ENCODE assay signal across 19 mouse cellular contexts in genomic region chr4:153560193-153560592, GRCm38 (mm10).
DNase-seq lines count a peak whose midpoint lies in the region; ATAC-seq lines count a peak whose summit lies in the region.
"Had no signal": no experiment of that assay in that cellular context is flagged by ENCODE, and none has a peak within 500 bp of the region (broad histone marks: within the 10 kb centered on the region; RNA-seq: fewer than 3 reads in every experiment).

No protein-coding gene starts in this region.

- no peak overlapping the region for H3K4me2 ChIP-seq in embryonic facial prominence, embryonic 14.5 days (ENCODE audit: low read depth, low read length)
- H3K4me2 ChIP-seq in hindbrain, embryonic 14.5 days (replicated peaks), result no peak overlapping the region
- H3K4me2 ChIP-seq: embryonic facial prominence, embryonic 13.5 days; forebrain, embryonic 12.5 days; intestine, embryonic 15.5 days; limb, embryonic 13.5 days; neural tube, embryonic 15.5 days; stomach, embryonic 15.5 days had no signal

- no peak overlapping the region for H3K9ac ChIP-seq in embryonic facial prominence, embryonic 14.5 days (ENCODE audit: low read depth, low read length)
- H3K9ac ChIP-seq in hindbrain, embryonic 14.5 days, result no peak overlapping the region
- H3K9ac ChIP-seq: embryonic facial prominence, embryonic 13.5 days; forebrain, embryonic 12.5 days; intestine, embryonic 15.5 days; limb, embryonic 13.5 days; neural tube, embryonic 15.5 days; stomach, embryonic 15.5 days had no signal

- H3K36me3 ChIP-seq in embryonic facial prominence, embryonic 14.5 days (ENCODE audit: control insufficient read depth, insufficient read depth, low read length), result no peaks in the 10 kb centered on the region
- H3K36me3 ChIP-seq in embryonic facial prominence, embryonic 10.5 days (replicated peaks), result no peaks in the 10 kb centered on the region
- no peaks in the 10 kb centered on the region for H3K36me3 ChIP-seq in hindbrain, embryonic 10.5 days
- no peaks in the 10 kb centered on the region for H3K36me3 ChIP-seq in hindbrain, embryonic 14.5 days (replicated peaks; ENCODE audit: control insufficient read depth, insufficient read depth)
- H3K36me3 ChIP-seq: embryonic facial prominence, embryonic 13.5 days; forebrain, embryonic 12.5 days; intestine, embryonic 15.5 days; limb, embryonic 13.5 days; neural tube, embryonic 15.5 days; stomach, embryonic 15.5 days had no signal

- no peak for ATAC-seq in embryonic facial prominence, embryonic 14.5 days (ENCODE audit: low read depth)
- ATAC-seq in hindbrain, embryonic 14.5 days (ENCODE audit: low FRiP score), result no peak
- ATAC-seq in megakaryocyte, adult 5-6 weeks (ENCODE audit: poor library complexity, severe bottlenecking), result no peak
- ATAC-seq: intestine, embryonic 15.5 days; Patski had no signal

- no peaks in the 10 kb centered on the region for H3K27me3 ChIP-seq in embryonic facial prominence, embryonic 14.5 days (replicated peaks; ENCODE audit: control insufficient read depth, insufficient read depth, low read length)
- H3K27me3 ChIP-seq in embryonic facial prominence, embryonic 10.5 days (replicated peaks; ENCODE audit: low read depth, poor library complexity, severe bottlenecking), result peaks cover 7% of the 10 kb centered on the region; the same call in 1 of the 2 replicates
- no peaks in the 10 kb centered on the region for H3K27me3 ChIP-seq in hindbrain, embryonic 10.5 days (ENCODE audit: insufficient read depth, poor library complexity, severe bottlenecking)
- no peaks in the 10 kb centered on the region for H3K27me3 ChIP-seq in hindbrain, embryonic 14.5 days (ENCODE audit: control insufficient read depth, insufficient read depth, low read length)
- H3K27me3 ChIP-seq: forebrain, embryonic 12.5 days; intestine, embryonic 15.5 days; neural tube, embryonic 15.5 days; Patski; stomach, embryonic 15.5 days had no signal

- DNase-seq in embryonic facial prominence, embryonic 14.5 days (ENCODE audit: low spot score), result peak; percentile 32
- DNase-seq in embryonic facial prominence, embryonic 10.5 days (ENCODE audit: low spot score), result no peak
- no peak for DNase-seq in hindbrain, embryonic 10.5 days (ENCODE audit: low spot score)
- DNase-seq in hindbrain, embryonic 14.5 days (ENCODE audit: low spot score), result no peak
- DNase-seq in right cerebral cortex, postnatal 36 days (ENCODE audit: low spot score in 2 of 2), result peak; percentile 11 to 18
- no peak for DNase-seq in right cerebral cortex, postnatal 25 days
- DNase-seq in liver, result no peak
- DNase-seq: cerebellum, adult 2 months; gastrocnemius, postnatal 10 days; spleen, adult 18-20 months; thymus, postnatal 4 days had no signal

- no peak overlapping the region for H3K27ac ChIP-seq in embryonic facial prominence, embryonic 14.5 days (replicated peaks; ENCODE audit: low read depth, low read length)
- no peak overlapping the region for H3K27ac ChIP-seq in embryonic facial prominence, embryonic 10.5 days (replicated peaks)
- H3K27ac ChIP-seq in hindbrain, embryonic 10.5 days, result 0 out of 2 replicates have a peak overlapping the region, but pooled peaks have one; percentile 16
- no peak overlapping the region for H3K27ac ChIP-seq in hindbrain, embryonic 14.5 days
- H3K27ac ChIP-seq: embryonic facial prominence, embryonic 13.5 days; forebrain, embryonic 12.5 days; intestine, embryonic 15.5 days; limb, embryonic 13.5 days; neural tube, embryonic 15.5 days; stomach, embryonic 15.5 days had no signal

- no peaks in the 10 kb centered on the region for H3K4me1 ChIP-seq in embryonic facial prominence, embryonic 14.5 days (ENCODE audit: control insufficient read depth, insufficient read depth, low read length)
- H3K4me1 ChIP-seq in embryonic facial prominence, embryonic 10.5 days, result peaks cover 7% of the 10 kb centered on the region; the same call in 1 of the 2 replicates
- peaks cover 15% of the 10 kb centered on the region for H3K4me1 ChIP-seq in hindbrain, embryonic 10.5 days (replicated peaks)
- no peaks in the 10 kb centered on the region for H3K4me1 ChIP-seq in hindbrain, embryonic 14.5 days (replicated peaks; ENCODE audit: control insufficient read depth, insufficient read depth, low read length)
- H3K4me1 ChIP-seq: embryonic facial prominence, embryonic 13.5 days; forebrain, embryonic 12.5 days; stomach, embryonic 15.5 days had no signal

- H3K4me3 ChIP-seq in embryonic facial prominence, embryonic 14.5 days (ENCODE audit: low read depth, low read length), result no peak overlapping the region
- H3K4me3 ChIP-seq in embryonic facial prominence, embryonic 10.5 days, result no peak overlapping the region
- H3K4me3 ChIP-seq in hindbrain, embryonic 10.5 days, result no peak overlapping the region
- no peak overlapping the region for H3K4me3 ChIP-seq in hindbrain, embryonic 14.5 days (replicated peaks; ENCODE audit: low read length)
- H3K4me3 ChIP-seq: embryonic facial prominence, embryonic 13.5 days; forebrain, embryonic 12.5 days; intestine, embryonic 15.5 days; limb, embryonic 13.5 days; neural tube, embryonic 15.5 days; stomach, embryonic 15.5 days had no signal

- no peaks in the 10 kb centered on the region for H3K9me3 ChIP-seq in embryonic facial prominence, embryonic 14.5 days (ENCODE audit: control insufficient read depth, low read length)
- no peaks in the 10 kb centered on the region for H3K9me3 ChIP-seq in embryonic facial prominence, embryonic 10.5 days
- no peaks in the 10 kb centered on the region for H3K9me3 ChIP-seq in hindbrain, embryonic 10.5 days
- no peaks in the 10 kb centered on the region for H3K9me3 ChIP-seq in hindbrain, embryonic 14.5 days (ENCODE audit: control insufficient read depth, low read length)
- H3K9me3 ChIP-seq: embryonic facial prominence, embryonic 13.5 days; forebrain, embryonic 12.5 days; intestine, embryonic 15.5 days; limb, embryonic 13.5 days; neural tube, embryonic 15.5 days; stomach, embryonic 15.5 days had no signal

- 63% methylated on average over 11 of the region's 11 CpGs for WGBS in embryonic facial prominence, embryonic 14.5 days
- 85% methylated on average over 11 of the region's 11 CpGs for WGBS in embryonic facial prominence, embryonic 10.5 days
- WGBS in hindbrain, embryonic 10.5 days, result 80% methylated on average over 11 of the region's 11 CpGs
- WGBS in hindbrain, embryonic 14.5 days, result 51% methylated on average over 11 of the region's 11 CpGs

Comparison
In these comparisons a context has a peak if more than half of its experiments do, and no peak if none do; other contexts are left out.
1. DNase-seq: peak in embryonic facial prominence, embryonic 14.5 days (single experiment) and right cerebral cortex, postnatal 36 days (2 of 2); none in embryonic facial prominence, embryonic 10.5 days (single experiment), hindbrain, embryonic 10.5 days (single experiment), hindbrain, embryonic 14.5 days (single experiment), right cerebral cortex, postnatal 25 days (single experiment) and liver (single experiment).